27 mouse cellular contexts compared by ENCODE assay signal in genomic region chr3:59025193-59025535, GRCm38 (mm10). TPM values are rescaled to one million over a fixed set of nuclear protein-coding genes. Genes with fewer than 3 reads are reported as not detected.
DNase-seq lines count a peak whose midpoint lies in the region; ATAC-seq lines count a peak whose summit lies in the region.
"Had no signal": no experiment of that assay in that cellular context is flagged by ENCODE, and none has a peak within 500 bp of the region (broad histone marks: within the 10 kb centered on the region; RNA-seq: fewer than 3 reads in every experiment).

No protein-coding gene starts in this region.

- H3K27me3 ChIP-seq in forebrain, embryonic 10.5 days (ENCODE audit: poor library complexity, severe bottlenecking) = no peaks in the 10 kb centered on the region
- H3K27me3 ChIP-seq in forebrain, embryonic 15.5 days = no peaks in the 10 kb centered on the region
- no peaks in the 10 kb centered on the region for H3K27me3 ChIP-seq in heart, embryonic 12.5 days (replicated peaks)
- H3K27me3 ChIP-seq in liver, embryonic 13.5 days = no peaks in the 10 kb centered on the region
- H3K27me3 ChIP-seq: hindbrain, embryonic 15.5 days; limb, embryonic 15.5 days; Patski had no signal

- H3K4me2 ChIP-seq in forebrain, embryonic 15.5 days (replicated peaks) = no peak overlapping the region
- H3K4me2 ChIP-seq in heart, embryonic 12.5 days = peak overlapping the region; percentile 45
- H3K4me2 ChIP-seq in liver, embryonic 13.5 days = peak overlapping the region; percentile 14; the same call in 1 of the 2 replicates
- H3K4me2 ChIP-seq: hindbrain, embryonic 15.5 days; limb, embryonic 15.5 days had no signal

- no peak overlapping the region for H3K4me3 ChIP-seq in forebrain, embryonic 10.5 days
- no peak overlapping the region for H3K4me3 ChIP-seq in forebrain, embryonic 15.5 days
- H3K4me3 ChIP-seq in heart, embryonic 12.5 days = no peak overlapping the region
- H3K4me3 ChIP-seq in liver, embryonic 13.5 days (replicated peaks) = no peak overlapping the region
- H3K4me3 ChIP-seq: hindbrain, embryonic 10.5 days; hindbrain, embryonic 15.5 days; limb, embryonic 10.5 days; limb, embryonic 15.5 days had no signal

- no peak for DNase-seq in forebrain, embryonic 10.5 days (ENCODE audit: extremely low spot score, low spot score)
- DNase-seq in heart, postnatal 10 days = no peak
- no peak for DNase-seq in liver, embryonic 13.5 days
- no peak for DNase-seq in liver
- no peak for DNase-seq in thymus, adult 18-20 months
- DNase-seq: adrenal gland, postnatal 10 days; cerebellum, adult 11 months; cerebellum, adult 9-11 months; gastrocnemius, postnatal 25 days; kidney, adult 11 months; kidney, postnatal 14 days; layer of hippocampus, adult 9-11 months; lung, adult 18-20 months; lung, postnatal 4 days; midbrain, embryonic 14.5 days; thymus, postnatal 4 days had no signal

- intact Hi-C loops in heart, postnatal 10 days (cut with DNase I) = no loop called here

- H3K9me3 ChIP-seq in forebrain, embryonic 10.5 days = no peaks in the 10 kb centered on the region
- H3K9me3 ChIP-seq in forebrain, embryonic 15.5 days = no peaks in the 10 kb centered on the region
- no peaks in the 10 kb centered on the region for H3K9me3 ChIP-seq in heart, embryonic 12.5 days (replicated peaks)
- no peaks in the 10 kb centered on the region for H3K9me3 ChIP-seq in liver, embryonic 13.5 days (replicated peaks)
- H3K9me3 ChIP-seq: G1E; hindbrain, embryonic 10.5 days; hindbrain, embryonic 15.5 days; limb, embryonic 10.5 days; limb, embryonic 15.5 days had no signal

- WGBS in forebrain, embryonic 10.5 days = 70% methylated on average over 4 of the region's 4 CpGs
- WGBS in forebrain, embryonic 15.5 days = 68% methylated on average over 4 of the region's 4 CpGs
- WGBS in heart, embryonic 12.5 days = 37% methylated on average over 4 of the region's 4 CpGs
- 44% methylated on average over 4 of the region's 4 CpGs for WGBS in liver, embryonic 13.5 days (ENCODE audit: insufficient replicate concordance)

- H3K9ac ChIP-seq in forebrain, embryonic 15.5 days (replicated peaks) = no peak overlapping the region
- H3K9ac ChIP-seq in heart, embryonic 12.5 days = peak overlapping the region; percentile 40; the same call in 1 of the 2 replicates
- H3K9ac ChIP-seq in liver, embryonic 13.5 days = no peak overlapping the region
- H3K9ac ChIP-seq: hindbrain, embryonic 15.5 days; limb, embryonic 15.5 days had no signal

- peaks cover 33% of the 10 kb centered on the region for H3K4me1 ChIP-seq in forebrain, embryonic 10.5 days
- peaks cover 6% of the 10 kb centered on the region for H3K4me1 ChIP-seq in forebrain, embryonic 15.5 days
- peaks cover 52% of the 10 kb centered on the region for H3K4me1 ChIP-seq in heart, embryonic 12.5 days (replicated peaks)
- H3K4me1 ChIP-seq in liver, embryonic 13.5 days (replicated peaks) = peaks cover 20% of the 10 kb centered on the region
- H3K4me1 ChIP-seq: limb, embryonic 15.5 days had no signal

- no peak for ATAC-seq in forebrain, embryonic 15.5 days (replicated peaks)
- no peak for ATAC-seq in heart, embryonic 12.5 days (ENCODE audit: insufficient number of reproducible peaks, low FRiP score)
- no peak for ATAC-seq in liver, embryonic 13.5 days (ENCODE audit: low read depth)
- ATAC-seq: forebrain, embryonic 14.5 days; inflammation-experienced regulatory T-cells, adult 6 months; lung, postnatal 0 days; Patski had no signal

- H3K27ac ChIP-seq in forebrain, embryonic 10.5 days = 0 out of 2 replicates have a peak overlapping the region, but pooled peaks have one; percentile 1
- no peak overlapping the region for H3K27ac ChIP-seq in forebrain, embryonic 15.5 days (replicated peaks)
- H3K27ac ChIP-seq in heart, embryonic 12.5 days (ENCODE audit: poor library complexity, severe bottlenecking) = no peak overlapping the region
- no peak overlapping the region for H3K27ac ChIP-seq in liver, embryonic 13.5 days
- H3K27ac ChIP-seq: hindbrain, embryonic 10.5 days; hindbrain, embryonic 15.5 days; limb, embryonic 10.5 days; limb, embryonic 15.5 days had no signal

- H3K36me3 ChIP-seq in forebrain, embryonic 10.5 days (replicated peaks) = no peaks in the 10 kb centered on the region
- H3K36me3 ChIP-seq in forebrain, embryonic 15.5 days = no peaks in the 10 kb centered on the region
- H3K36me3 ChIP-seq in heart, embryonic 12.5 days = no peaks in the 10 kb centered on the region
- no peaks in the 10 kb centered on the region for H3K36me3 ChIP-seq in liver, embryonic 13.5 days
- H3K36me3 ChIP-seq: G1E; hindbrain, embryonic 10.5 days; hindbrain, embryonic 15.5 days; limb, embryonic 10.5 days; limb, embryonic 15.5 days had no signal

RNA-seq across cellular contexts. Expression of gene Med12l, which starts 19.5 kb away (rescaled TPM):
- 2.9 and 3.1 TPM in 2 replicates for polyA plus RNA-seq in forebrain, embryonic 10.5 days (2016; fragmentation: Nextera tagmentation; extraction: Ambion mirVana)
- 3.3 and 3.5 TPM in 2 replicates for polyA plus RNA-seq in forebrain, embryonic 15.5 days (2015; fragmentation: Nextera tagmentation; extraction: Ambion mirVana)
- polyA plus RNA-seq in heart, embryonic 12.5 days (2016; fragmentation: Nextera tagmentation; extraction: Ambion mirVana) = 5.1 and 5.6 TPM in 2 replicates
- total RNA-seq in heart, postnatal 10 days (2021) = 10 to 100 TPM in 1 of 2 experiments, 1 to 10 TPM in 1; 9.4 to 10.1 TPM
- polyA plus RNA-seq in liver, embryonic 13.5 days (2015; fragmentation: Nextera tagmentation; extraction: Ambion mirVana) = 0.69 and 1.0 TPM in 2 replicates
- polyA plus RNA-seq: G1E had no signal
